Mouse (Mus musculus) right cerebral cortex, postnatal 36 days (tissue): ENCODE data around the gene Chst12.

Experiments used
- DNase-seq, 2 experiments: peaks; one replicate each; pipeline ENCODE4 v3.0.0; 2022; ENCODE audit warnings: low spot score in 2 of 2, mixed read lengths in 1 of 2

Gene Chst12

DNA sequence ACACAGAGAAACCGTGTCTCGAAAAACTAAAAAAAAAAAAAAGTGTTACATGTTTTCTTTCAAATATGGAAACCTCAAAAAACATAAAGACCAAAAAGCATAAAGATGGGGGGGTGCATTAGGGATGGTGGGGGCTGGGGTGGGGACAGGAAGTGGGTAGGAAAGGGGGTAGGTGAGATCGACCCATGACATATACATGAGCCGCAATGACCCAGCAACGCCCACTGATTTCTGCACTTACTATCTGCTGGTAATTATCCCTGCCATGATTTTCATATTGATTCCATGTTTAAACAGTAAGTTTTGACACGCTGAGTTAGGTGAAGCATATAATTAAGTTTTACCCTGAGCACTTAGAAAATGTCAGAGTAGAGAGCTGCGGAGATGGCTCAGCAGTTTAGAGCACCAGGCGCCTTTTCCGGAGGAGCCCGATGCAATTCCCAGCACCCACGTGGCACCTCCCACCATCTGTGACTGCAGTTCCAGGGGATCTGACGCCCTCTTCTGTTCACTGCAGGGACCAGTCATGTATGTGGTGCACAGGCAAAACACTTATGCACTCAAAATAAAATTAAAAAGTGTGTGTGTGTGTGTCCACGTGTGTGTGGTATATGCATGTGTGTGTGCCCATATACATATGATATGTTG lies 65.0 kb downstream of the Chst12 start:
- no peak for DNase-seq

DNA sequence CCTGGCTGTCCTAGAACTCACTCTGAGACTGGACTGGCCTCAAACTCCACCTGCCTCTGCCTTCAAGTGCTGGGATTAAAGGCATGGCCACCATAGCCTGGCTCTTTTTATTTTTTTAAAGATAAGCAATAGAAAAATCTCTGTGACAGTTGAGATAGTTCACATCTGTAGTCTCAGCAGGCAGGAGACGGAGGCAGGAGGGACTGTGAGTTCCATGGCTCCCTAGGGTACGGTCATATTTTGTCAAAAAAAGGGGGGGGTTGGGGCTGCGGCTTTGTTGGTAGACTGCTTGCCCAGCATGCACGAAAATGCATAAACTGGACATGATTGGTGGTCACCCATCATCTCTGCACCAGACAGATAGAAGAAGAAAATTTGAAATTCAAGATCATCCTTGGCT lies 65.9 kb downstream of the Chst12 start:
- DNase-seq: no peak

DNA sequence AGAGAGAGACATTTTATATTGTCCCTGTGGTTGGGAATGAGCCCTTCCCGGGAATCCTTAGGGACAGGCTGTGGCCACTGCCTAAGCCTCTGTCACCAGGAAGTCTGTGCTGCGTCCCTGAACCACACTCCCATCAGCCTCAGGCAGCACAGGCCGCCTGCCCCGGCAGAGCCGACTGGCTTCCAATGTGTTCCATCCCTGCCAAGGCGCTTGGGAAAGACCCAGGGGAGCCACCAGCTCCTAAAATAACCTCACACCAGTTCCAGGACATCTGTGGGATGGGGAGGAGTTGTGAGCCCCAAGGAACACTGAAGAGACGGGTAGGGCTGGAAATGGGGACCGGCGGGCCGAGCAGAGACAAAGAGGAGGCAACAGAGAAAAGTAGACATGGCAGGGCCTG lies 66.3 kb downstream of the Chst12 start:
- DNase-seq: no peak

DNA sequence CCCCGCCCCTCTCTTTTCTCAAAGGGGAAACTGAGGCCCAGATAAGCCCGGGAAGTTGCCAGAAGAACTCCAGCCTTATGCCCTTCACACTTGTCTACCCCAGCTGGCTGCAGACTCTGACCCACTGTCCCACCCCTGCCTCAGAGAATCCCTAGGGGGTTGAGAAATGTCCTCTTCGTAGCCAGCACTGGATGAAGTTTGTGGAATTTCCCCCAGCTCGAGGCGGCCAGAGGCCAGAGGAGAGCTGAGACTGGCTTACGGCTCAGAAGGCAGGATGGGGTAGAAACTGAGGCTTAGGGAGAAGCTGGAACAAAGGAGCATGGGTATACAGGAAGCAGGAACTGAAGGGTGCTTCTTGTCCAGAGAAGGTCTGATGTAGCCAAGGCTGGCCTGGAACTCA lies 67.3 kb downstream of the Chst12 start:
- no peak for DNase-seq
